Mouse (Mus musculus) T-helper 2 cell (primary cell): ENCODE data around the gene Gmnc.

Experiments
- in situ Hi-C: fragments of 300-600 bp; cut with MboI, MseI; formaldehyde crosslinking; loops from one replicate; pipeline ENCODE4 v1.15.1; 2025; ENCODE audit warnings: high pct_unique_total_duplicates

Gmnc gene

DNA sequence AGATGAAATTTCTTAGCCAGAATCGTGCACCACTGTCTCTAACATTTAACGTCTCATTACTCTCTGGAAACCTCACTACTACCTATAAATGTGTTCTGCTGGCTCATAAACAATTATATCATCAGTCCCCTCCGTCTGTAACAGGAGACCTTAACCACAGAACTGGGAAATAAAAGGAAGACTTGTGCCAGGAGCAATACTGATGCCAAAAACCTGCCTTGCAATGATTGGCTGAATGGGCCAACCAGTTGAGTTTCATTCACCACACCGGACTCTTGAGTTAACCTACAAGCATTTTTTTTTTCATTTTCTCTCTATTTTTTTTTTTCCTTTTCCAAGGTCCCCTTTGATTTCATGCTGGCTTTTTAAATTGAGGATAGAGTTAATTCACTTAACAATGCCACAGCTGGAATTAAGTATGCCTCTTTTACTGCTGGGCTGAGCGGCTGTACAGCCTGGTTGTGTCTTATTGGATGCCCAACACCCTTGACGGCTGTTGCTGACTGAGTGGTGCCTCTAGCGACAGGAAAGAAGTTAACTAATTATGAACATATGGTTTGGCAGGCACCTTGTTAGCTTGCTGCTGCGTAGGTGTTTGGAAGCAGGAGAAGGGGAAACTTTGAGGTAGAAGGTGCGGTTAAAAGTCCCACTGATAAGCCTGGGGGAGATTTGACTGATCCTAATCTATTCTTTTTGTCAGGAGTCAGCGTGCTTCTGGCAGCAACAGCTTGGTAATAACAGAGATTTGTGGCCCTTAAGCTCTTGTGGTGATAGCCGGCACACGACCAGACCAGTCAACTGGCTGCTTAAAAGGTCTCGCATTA is at the start of gene Gmnc:
TSS of gene Gmnc (minus strand) at position 176 of the 824 bp plus-strand sequence.
- in situ Hi-C loops: no loop called here

DNA sequence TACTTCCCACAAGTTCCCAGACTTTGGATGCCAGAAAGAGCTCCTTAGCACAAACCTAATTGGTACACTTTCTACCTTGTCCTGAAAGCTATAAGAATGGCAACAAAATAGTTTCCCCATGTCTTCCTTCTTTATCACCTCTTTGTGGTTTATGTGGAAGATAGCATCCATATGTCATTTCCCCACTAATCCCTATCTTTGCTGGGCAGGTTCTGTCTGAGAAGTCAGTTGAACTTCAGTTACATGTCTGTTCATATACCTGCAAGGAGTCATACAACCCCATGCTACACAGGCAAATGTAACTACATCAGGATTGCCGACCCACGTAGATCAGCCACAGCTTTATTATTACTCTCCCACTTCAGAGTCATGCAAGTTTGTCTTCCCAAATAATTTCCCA is 35.8 kb upstream of the Gmnc start:
- in situ Hi-C loops: no loop called here

DNA sequence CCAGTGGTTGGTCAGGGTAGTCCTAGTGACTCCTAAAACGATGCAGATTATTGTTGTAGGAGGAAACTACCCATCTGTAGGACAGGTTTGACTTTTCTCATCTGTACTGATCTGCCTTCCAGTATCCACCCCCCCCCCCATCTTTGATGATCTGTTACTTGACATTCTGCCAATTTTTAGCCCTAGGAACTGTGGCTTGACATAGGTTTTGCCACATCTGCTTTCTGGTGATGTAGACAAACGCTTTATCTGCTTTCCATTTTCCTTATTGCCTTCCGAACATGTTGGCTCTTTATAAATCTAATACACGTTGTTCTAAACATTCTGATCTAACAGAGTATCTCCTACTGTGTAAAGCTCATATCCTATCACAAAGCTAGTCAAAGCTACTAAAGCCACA is 34.8 kb upstream of the Gmnc start:
- in situ Hi-C loops: no loop called here

DNA sequence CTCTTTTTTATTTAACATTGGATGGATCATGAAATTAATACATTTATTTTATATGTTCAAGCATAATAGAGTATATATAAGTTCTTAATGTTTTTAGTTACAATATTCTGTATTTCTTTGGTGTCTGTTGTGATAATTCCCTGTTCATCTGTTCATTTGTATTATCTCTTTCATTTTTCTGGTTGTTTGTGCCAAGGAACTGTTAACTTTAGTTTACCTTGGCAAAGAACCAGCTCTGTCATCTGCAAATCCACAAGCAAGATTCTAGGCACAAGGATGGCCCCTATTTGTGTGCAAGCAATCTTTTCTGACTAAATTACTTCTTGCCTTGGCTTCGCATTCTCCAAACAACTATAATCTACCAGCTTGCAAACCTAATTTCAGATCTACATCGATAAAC is 31.3 kb upstream of the Gmnc start:
- in situ Hi-C loops: no loop called here

DNA sequence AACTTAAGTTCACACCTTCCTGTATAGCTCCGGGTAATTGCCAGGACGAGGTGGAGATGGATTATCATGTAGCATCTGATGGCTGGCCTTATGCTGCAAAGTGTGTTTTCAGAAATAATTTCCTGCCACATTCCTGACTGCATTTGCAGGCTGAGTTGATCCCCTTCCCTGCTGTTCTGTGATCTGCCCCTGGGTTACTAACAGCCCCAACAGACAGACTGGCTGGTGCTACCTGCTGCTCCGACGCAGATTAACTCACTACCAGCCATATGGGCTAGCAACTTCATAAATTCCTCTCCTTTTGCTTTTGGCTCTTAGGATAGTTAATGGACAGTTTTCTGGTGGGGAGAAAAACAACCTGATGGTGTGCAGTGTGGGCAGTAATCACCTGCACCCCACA is 25.9 kb upstream of the Gmnc start:
- in situ Hi-C loops: no loop called here

DNA sequence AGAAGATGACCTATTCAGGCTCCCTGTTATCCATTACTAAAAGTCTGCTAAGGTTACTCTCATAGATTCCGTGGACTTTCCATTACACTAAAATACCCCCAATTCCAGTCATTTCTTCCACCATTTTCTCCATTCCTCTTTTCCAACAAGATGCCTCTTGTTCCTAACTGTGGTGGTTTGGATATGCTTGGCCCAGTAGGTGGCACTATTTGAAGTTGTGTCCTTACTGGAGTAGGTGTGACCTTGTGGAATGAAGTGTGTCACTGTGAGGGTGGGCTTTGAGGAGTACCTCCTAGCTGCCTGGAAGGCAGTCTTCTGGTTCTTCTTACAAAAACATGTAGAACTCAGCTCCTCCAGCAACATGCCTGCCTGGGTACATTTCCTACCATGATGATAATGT is 11.3 kb upstream of the Gmnc start:
- in situ Hi-C loops: no loop called here

DNA sequence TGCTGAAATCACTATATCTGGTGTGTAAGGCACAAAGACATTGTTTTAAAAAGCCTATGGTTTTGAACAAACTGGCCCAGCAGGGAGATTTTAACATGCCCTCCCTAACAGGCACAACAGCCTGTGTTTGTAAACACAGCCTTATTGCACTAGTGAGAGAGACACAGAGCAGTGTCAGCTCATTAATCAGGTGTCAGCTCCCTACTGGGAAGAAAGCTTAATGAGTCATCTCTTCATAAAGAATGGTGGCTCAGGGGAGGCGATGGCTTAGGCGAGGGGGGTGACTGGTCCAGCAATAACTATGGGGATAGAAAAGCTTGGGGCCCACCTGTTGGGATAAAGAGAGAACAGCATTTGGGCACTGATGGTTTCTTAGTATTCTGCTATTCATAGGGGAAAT is 8.1 kb upstream of the Gmnc start:
- in situ Hi-C loops: no loop called here

DNA sequence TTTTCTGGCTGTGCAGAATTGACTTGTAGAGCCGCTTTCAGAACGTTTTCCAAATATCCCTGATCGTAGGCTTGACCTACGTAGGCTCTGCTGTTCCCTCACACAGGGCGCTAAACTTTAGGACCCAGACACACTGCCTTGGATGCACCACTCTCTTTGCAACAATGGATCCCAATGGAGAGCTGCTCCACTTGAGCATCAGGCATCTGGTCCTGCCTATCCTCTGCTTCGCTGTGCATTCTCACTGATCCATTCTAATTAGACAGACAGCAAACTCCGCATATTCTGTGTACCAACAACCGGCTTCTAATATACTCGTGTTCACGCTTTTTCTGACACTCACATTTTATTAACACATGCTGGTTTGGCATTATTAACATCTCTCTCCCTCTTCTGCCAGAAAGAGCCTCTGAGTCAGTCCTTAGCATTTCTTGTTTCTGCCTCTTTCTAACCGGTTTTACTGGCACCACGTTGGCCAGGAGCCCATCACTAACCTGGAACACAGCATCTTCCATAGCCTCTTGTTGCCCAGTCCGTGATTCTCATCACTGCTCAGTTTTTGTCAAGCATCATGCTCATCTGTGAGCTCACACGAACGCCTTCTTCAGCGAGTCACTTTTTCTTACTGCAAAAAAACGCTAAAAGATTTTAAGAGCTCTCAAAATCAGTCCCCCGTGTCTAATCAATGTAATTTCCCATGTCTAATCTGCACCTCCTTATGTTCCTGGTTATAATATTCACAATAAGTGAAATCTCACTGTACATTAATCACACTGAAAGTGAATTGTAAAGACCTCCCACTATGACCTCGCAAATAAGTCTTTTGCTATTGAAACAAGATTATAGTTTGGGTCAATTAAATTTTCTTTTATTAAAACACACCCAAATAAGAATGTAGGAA is 1.8 kb downstream of the Gmnc start:
- in situ Hi-C loops: no loop called here

DNA sequence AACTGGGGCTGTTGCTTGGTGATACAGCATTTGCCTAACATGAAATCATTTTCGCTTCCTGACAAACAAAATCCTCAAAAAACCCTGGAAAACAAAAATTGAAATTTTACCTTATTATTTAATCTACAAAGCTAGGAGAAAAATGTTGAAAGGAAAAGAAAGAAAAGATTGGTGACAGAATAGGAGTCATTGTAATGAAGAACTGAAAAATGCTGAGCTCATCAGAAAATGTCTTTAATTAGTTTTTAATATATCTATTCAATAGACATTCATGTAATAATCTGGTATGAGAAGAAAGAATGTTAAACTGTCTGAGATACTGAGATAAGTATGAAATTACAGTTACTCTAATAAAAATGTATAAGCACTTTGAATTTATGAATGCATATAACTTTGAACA is 3.3 kb downstream of the Gmnc start:
- in situ Hi-C loops: no loop called here

DNA sequence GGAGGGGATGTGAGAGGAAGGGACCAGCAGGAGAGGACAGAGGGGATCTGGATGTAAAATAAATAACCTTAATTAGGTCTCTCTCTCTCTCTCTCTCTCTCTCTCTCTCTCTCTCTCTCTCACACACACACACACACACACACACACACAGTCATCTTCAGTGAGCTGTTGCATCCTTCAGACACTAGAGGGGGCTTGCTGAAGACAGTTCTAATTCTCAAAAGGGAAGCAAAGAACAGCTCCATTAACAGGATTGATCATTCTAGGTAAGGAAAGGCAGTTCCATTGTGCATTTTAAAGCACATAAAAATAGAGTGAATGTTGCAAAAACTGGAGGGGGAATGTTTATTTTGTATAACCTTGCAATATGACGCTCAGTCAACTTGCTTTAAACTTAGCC is 5.7 kb downstream of the Gmnc start:
- in situ Hi-C loops: no loop called here

DNA sequence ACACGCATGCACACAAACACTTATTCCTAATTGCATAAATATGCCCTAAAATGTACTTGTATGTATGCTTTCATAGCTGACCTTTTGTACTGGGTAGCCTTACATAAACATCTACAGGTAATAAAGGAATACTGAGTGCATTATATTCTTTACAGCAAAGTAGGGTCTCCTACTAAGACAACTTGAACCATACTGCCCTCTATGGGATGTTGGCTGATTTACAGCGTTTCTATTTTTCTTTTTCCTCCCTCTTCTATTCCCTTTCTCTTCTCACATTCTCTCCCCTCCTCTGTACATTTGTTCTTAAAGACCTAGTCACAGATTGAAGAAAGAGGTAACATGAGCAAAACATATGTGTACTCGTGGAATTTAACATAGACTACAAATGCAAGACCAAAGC is 9.3 kb downstream of the Gmnc start:
- in situ Hi-C loops: no loop called here

DNA sequence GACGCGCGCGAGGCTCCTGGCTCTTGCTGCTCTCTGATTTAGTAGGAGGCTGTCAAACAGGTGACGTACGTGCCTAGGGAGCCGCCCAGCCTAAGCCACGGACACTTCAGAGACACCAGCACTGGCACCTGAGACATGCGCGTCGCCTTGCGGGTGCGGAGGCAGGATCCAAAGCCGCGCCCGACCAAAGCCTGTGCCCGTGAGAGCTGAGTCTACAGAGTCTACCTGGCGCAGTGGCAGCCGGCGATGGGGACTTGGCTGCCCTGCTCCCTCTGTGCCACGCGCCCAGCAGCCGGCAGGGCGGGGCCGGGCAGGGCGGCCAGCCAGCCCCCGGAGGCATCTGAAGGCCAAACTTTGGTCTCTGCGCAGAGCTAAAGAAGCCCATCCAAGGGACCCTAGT is 23.5 kb downstream of the Gmnc start:
- in situ Hi-C loops: no loop called here

DNA sequence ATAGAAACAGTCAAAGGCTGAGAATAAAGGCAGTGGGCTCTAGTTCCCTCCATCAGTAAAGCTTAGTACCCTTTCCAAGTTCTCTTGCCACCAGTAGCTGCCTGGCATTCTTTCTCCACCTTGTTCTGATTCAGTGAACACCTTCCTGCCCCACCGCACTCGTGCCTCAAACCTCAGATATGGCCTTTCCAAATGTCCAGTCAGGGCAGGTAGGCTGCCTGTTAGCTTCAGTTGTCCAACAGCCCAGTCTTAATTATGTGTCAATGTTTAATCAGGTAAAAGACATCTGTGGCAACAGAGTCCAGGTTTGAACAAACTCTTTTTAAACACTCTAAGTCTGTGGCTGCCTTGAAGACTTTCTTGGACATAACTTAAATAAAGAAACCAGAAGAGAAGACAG is 24.6 kb downstream of the Gmnc start:
- in situ Hi-C loops: no loop called here

DNA sequence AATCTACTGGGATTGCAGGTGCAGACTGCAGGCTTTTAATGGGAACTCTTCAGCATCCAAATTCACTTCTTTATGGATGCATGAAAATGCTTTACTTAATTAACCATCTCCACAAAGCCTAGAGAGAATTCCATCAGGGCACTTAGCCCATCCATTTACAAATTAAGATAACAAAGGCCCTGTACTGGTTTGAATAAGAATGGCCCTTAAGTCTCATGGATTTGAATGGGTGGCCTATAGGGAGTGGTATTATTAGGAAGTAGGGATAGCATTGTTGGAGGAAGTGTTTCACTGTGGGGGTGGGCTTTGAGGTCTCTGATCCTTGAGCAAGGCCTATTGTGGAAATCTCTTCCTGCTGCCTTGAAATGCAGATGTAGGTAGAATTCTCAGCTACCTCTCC is 29.5 kb downstream of the Gmnc start:
- in situ Hi-C loops: no loop called here

DNA sequence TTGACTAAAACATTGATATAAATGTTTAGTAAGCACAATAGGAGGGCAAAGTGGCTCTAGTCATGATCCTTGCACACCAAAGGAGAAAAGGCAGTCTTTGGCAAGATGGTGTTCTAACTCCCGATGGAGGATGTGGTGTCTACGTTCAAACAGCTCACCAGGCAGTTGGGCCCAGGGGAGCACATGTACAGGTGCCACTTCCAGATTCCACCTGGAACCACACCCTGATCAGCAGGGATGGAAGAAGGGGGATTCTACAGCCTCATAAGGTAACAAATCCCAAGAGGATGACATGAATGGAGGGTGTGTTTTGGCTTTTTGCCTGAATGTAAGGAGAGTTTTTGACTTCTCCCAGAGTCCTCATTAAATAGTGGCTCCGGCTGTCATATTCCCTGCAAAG is 39.9 kb downstream of the Gmnc start:
- in situ Hi-C loops: no loop called here

DNA sequence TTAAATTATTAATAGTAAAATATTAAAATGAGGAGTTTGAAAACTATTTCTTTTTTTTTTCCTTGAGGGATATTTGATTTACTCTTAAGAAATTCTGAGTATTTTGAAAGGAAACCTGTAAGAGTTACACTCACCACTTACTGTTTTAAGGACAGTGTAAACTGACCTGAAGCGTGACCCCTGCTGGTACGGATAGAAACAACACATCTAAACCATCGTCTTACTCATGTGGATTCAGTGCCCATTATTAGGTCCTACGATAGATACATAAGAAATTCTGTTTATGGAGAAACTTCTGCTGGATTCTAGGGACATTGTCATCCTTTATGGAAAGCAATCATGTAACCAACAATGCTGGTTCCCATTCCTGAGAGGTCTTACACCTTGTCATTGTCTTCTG is 41.2 kb downstream of the Gmnc start:
- in situ Hi-C loops: no loop called here

DNA sequence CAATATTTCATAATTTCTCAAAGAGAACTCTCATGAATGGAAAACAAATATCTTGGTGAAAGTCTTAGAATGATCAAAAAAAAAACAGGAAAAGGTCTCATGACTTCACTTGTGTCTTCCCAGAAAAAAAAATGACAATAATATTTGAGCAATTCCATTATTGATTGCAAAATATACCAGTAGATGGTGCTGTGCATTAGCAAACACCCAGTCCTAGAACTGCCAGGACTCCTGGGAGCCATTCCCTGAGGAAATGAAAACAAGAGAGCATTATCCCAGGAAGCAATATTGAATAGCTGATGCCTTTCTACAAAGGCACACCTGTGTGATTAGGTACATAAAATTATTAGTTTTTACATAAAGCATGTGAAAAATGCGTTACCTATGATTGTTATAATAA is 87.5 kb downstream of the Gmnc start:
- in situ Hi-C loops: no loop called here

DNA sequence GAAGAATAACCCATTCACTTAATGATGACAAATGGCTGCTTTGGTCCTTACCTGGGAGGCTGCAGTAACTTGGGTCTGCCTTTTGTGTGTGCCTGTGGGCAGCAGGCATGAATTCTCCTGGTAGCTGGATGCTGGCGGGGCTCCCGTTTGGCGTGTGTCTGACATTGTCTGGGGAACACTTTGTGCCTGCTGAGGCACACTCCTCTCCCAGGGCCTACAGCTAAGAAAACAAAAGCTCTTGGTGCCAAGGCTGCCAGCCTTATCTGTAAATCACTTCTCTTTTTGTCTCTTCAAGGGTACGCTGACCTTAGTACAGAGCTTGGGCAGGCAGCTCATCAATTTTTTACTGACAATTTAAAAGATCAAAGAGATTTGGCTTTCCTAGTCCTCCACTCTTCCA is 90.0 kb downstream of the Gmnc start:
- in situ Hi-C loops: no loop called here

DNA sequence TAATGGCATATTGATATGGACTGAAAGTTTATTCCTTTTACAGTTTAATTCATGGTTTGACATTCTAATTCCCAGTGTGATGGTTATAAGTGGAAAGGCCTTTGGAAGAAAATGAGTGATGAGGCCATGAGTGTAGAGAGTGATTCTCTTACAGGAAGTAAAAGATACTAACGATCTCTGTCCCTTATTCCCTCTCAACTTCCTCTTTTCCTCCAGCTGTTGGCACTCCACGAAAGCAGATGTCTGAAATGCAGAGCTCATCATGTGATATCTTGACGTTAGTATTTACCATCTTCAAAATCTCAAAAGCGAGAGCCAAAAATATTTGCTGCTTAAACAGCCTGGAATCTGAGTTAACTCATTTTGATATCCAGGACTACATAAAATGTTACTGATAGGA is 105.1 kb downstream of the Gmnc start:
- in situ Hi-C loops: no loop called here

DNA sequence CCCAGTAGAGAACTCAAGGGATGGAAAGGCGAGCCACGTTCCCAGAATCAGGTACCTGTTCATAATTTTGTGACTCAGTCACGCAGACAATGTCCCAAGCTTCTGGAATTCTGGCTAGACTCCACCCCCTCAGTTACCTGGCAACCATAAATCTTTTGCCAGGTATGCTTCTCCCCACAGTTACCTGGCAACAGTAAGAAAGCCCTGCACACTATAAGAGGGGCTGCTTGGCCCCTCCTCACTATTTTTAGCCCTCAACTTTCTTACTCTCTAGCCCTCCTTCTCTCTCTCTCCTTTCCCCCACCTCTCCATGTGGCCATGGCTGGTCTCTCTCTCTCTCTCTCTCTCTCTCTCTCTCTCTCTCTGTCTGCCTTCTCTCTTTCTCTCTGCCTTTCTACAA is 114.6 kb downstream of the Gmnc start:
- in situ Hi-C loops: no loop called here
